Mouse (Mus musculus): ENCODE results near the gene Garnl3.

The Garnl3 gene

GRCm38 (mm10) chr2:33131500-33132092 is at the start of gene Garnl3:
Garnl3 (minus strand) TSS chr2:33131654.
- peak; percentile 55 for DNase-seq (ENCODE audit: low read depth)

DNA sequence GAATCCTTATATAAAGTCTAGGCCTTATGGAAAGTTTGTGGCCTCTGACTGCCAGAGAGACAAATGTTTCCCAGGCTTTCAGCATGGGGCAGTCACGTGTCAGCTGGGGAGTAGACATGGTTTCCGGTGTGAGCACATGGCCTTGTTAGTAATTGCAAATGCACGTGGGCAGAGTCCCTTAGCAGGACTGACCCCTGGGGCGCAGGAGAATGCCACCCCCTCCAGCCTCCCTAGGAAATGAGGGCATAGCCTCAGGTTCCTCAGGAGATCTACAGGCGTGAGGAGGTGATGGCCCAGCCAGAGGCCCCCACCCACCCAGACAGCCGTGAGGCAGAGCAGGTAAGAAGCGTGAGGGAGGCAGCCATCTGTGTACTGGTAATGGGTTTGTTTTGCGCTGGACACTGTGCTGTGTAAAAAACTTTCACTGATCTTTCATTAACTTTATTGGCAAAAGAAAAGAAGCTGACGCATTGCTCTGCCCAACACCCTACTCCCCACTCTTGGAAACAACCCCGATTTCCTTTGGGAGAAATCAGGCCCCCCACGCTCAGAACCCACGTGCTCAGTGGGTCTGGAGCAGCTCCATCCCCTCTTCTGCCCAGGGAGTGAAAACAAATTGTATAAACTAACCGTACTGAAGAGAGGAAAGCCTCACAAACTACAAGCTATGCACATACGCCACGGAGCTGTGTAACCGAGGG is 48.6 kb upstream of the Garnl3 start:
- no peak for DNase-seq (ENCODE audit: low read depth)

DNA sequence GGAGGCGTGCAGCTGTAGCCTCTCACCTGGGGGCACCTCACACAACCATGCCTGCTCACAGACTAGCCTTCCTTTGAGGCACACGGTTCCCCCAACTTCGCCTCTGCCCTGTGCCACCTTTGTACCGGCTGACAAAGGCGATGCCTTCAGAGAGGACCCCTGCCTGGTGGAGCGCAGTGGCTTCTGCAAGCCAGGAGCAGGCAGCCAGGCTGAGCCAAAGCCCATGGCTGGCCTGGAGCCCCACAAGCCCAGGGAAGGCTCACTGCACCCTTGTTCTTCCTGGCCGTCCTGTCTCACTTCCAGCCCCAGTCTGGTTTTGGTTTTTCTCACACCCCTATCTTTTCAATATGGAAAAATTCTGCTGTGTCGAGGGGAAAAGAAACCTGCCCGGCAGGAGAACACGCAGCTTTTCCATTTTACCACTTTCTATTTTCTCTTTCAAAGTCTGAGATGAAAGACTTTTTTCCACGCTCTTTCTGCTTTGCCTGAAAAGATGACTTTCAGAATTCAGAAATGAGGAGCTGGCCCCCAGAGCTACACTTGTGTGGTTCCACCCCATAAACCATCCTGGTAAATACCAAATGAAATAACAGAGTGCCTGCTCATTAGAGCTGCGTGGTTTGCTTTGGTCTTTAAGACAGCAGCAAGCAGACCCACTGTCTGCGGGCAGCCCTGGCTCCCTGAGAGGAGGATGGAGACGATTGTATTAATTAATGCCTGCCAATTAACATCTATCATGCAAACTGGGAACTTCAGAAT is 47.9 kb upstream of the Garnl3 start:
- DNase-seq (ENCODE audit: low read depth), result no peak

DNA sequence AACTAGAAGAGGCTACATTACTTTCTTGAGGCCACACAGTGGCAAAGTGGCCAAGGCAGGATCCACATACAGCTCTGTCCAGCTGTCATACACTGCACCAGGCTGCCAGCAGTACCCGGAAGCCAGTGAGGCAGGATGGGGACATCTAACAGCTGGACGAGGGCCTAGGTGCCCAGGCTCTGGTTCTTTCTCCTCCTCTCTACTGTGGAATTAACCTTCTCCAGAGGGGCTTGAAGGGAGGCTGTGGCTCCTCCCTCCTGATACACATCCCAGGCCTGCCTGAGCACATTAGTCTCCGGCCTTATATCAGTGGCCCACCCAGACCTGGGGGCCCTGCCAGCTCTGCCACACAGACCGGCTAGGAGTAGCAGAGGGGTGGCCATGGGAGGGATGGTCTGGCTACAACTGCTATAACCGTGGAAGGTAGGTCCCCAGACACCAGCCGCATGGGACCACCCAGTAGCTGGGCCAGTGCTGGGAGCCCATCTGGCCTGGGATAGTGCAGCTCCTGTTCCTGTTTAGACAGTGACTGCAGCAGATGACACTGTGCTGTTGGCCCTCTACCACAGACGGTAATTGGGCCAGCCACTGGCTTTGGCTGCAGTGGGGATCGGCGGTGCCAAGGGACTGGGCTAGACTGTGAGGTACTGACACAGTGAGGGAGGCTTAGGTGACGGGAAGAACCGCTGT is 46.9 kb upstream of the Garnl3 start:
- DNase-seq (ENCODE audit: low read depth), result no peak

DNA sequence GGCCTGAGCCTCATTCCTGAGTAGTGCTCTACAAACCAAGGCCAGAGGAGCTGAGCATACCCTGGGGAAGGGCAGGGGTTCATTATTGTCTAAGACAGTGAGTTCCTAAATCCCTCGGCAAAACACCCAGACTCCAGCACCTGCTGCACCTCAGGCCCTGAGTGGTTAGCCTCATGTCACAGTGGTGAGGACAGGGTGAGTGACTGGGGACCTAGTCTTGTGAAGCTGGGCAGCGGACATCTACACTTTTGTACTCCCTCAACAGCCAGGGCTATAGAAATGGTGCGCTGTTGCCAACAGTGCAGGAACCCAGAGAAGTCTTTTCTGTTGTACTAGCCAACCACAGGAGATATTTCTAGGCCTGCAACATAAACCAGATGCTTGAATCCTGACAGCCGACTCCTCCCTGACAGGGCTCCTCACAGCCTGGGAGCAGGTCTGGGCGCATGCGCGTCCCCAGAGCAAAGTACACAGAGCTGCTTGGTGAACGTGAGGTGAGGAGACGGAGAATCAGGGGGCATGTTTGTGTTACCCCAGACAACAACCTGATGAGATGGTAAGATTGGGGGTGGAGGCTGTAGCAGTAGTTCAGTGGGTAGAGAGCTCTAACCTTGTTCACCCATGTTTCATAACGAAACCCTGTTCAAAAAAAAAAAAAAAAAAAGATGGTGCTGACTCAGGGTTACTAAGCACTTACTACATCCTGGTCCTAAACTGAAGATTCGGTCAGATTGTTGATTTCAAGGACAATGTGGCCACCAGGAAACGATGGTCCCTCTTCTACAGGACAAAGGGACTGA is 46.2 kb upstream of the Garnl3 start:
- no peak for DNase-seq (ENCODE audit: low read depth)

DNA sequence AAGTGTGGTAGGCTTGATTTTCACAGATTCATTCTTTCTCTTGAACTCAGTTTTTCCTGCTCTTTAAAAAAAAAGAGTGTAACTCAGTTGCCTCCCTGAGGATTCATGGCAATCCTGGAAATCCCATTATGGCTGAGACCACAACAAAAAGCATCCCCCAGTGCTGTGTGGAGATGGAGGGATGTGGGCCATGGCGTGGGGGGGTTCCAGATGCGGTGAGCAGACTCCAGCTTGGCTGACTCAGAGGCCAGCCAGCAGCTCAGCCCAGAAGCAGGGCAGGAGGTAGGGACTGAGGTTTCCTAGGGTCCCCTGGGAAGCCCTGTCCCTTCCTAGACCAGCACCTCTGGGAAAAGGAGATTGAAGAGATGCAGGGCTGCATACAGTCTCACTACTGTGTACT is 45.5 kb upstream of the Garnl3 start:
- no peak for DNase-seq (ENCODE audit: low read depth)

GRCm38 (mm10) chr2:33176516-33176915 is 45.1 kb upstream of the Garnl3 start:
- DNase-seq (ENCODE audit: low read depth), result peak; percentile 34

- no peak for DNase-seq (ENCODE audit: low read depth)
Measured at GRCm38 (mm10) chr2:33173686-33174085, 42.2 kb upstream of the Garnl3 start.

GRCm38 (mm10) chr2:33173126-33173525 is 41.7 kb upstream of the Garnl3 start:
- no peak for DNase-seq (ENCODE audit: low read depth)

- DNase-seq (ENCODE audit: low read depth), result no peak
Measured at GRCm38 (mm10) chr2:33170777-33171565, 39.5 kb upstream of the Garnl3 start.

- no peak for DNase-seq (ENCODE audit: low read depth)
Measured at GRCm38 (mm10) chr2:33169445-33169844, 38.0 kb upstream of the Garnl3 start.

DNA sequence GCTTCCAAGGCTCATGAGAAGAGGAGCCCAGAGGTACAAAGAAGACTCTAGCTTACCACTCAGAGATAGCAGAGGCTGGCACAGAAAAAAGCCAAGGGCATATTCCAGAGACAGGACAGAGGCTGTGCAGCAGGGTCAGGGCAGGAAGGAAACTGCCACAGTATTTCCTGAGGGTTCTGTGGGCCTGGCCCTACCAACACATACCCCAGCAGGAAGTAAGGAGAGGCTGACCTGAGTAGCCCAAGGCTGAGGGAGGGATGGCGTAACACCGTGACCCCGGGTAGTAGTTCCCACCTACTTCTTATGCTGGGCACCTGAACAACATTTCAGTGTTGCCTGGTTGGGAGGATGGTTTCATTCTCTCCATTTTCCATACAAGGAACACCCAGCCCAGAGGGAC is 35.6 kb upstream of the Garnl3 start:
- DNase-seq (ENCODE audit: low read depth), result no peak

DNA sequence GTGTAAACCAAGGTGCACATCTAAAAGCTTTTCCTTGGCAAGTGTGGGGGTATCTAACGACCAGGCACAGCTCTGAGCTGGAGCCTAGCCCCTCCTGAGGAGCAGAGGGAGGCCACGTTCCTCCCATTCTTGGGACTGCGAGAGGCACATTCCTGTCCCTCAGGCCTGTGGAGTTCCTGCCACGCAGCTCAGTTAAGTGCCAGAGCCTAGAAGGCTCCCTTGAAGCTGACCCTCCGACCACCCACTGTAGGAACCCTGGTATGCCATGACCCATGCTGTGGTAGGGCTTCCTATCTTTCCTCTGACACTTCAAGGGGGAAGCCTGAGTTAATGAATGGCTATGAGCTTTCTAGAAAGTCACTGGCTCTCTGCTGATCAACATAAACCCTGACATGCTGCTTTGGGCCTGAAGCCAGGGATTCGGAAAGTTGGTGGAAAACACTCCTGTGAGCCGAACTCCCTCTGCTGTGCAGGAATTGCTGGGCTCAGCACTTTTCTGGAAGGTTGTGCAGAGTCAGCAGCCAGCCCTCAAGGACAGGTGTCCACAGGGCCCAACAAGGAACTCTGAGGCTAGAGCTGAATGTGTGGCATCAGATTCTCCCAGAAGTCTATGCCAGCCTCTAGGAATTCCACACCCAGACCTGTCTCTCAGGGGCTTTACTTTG is 34.4 kb upstream of the Garnl3 start:
- no peak for DNase-seq (ENCODE audit: low read depth)

DNA sequence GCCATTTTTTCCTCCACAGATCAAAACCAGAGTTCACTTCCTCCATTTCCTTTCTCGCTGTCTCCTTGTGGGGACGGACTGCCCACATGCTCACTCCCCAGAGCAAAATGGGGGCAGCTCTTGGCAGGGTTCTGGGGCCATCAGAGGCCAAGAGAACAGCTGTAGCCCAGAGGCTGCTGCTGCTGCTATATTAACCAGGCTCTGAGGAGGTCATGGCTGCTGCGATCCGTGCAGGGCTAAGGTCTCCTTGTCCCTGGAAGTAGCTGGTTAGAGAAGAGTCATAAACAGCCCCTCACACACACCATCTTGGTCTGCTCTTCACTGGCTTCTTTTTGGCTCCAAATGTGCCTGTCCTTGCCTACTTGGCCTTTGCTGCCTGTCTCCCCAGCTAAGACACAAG is 33.8 kb upstream of the Garnl3 start:
- DNase-seq (ENCODE audit: low read depth), result no peak

- no peak for DNase-seq (ENCODE audit: low read depth)
Measured at GRCm38 (mm10) chr2:33164646-33165045, 33.2 kb upstream of the Garnl3 start.

- no peak for DNase-seq (ENCODE audit: low read depth)
Measured at GRCm38 (mm10) chr2:33162126-33162525, 30.7 kb upstream of the Garnl3 start.

DNA sequence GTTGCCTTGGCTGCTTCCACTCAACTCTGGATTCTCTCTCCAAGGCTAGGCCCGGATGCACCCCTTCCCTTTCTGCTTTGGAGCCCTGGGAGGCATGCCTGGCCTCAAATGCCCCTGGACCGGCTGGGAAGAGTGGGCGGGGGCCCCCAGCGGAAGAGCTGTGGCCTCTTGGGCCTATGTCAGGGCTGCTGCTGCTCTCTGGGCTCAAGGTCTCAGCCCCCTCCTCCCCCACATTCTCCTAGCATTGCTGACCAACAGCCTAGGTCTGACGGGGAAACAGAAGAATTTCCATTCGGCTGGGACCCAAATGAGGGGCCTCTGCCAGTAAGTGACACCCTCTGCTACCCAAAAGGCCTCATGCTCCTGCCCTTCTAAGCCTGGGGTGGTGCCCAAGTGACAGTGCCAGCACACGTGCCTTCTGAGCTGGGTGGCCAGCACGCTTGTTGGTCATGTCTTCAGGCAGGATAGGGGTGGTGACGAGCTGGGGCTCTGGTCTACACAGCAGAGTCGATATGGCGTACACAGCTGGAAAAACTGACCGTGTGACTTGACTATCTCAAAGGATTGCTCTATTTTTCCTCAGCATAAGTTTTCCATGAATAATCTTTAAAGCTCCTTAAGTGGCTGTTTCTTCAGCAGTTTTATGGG is 29.0 kb upstream of the Garnl3 start:
- no peak for DNase-seq (ENCODE audit: low read depth)

DNA sequence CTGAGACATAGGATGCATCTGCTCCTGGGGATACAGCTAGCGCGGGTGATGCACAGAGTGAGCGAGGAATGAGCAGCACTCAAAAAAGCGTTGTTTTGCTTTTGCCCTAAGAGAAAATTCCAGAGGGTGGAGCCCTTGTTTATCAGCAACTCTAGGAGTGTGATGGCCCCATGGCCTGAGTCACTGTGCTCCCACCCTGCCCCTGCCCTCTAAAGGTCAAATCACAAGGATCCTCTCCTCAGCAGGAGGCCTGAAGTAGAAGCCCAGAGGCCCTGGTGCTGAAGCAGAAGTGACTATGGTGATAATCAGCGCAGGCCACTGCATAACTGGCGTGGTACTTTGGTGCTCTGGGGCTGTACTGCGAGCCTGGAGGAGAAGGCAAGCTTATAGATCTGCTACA is 28.1 kb upstream of the Garnl3 start:
- DNase-seq (ENCODE audit: low read depth), result no peak

GRCm38 (mm10) chr2:33158895-33159294 is 27.4 kb upstream of the Garnl3 start:
- DNase-seq (ENCODE audit: low read depth), result no peak

DNA sequence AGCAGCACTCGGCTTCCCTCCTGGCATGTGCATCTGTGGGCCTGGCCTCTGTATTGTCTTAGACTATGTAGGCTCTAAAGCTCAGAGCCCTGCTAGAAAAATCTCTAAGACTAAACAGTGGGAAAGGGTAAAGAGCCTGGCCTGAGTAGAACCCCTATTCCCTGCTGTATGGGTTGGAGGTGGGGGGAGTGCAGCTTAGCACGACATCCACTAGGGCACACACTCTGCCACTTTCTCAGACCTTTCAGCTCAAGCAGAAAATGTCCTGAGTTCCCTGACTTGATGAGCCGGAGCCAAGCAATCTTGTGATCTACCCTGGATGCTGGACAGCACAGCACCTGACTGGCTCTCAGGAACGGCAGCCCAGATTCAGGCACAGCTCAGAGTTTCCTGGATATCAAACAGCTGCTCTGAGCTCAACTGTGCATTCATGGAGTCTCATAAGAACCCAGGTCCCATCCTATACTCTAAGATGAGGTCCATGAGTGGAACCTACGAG is 24.9 kb upstream of the Garnl3 start:
- no peak for DNase-seq (ENCODE audit: low read depth)
